Mouse (Mus musculus): ENCODE results near the gene Zfp655.
"Not testable (repeated sequence)": the region's sequence is repeated elsewhere in the genome, so short reads cannot be mapped to it uniquely, and the experiment has no call there.

Zfp655 gene

GRCm38 (mm10) chr5:145222840-145223239 is 8.7 kb upstream of the Zfp655 start:
- DNase-seq (ENCODE audit: low read depth, low spot score) = no peak

- no peak for DNase-seq (ENCODE audit: low read depth, low spot score)
Observed at GRCm38 (mm10) chr5:145223395-145223794, 8.1 kb upstream of the Zfp655 start.

GRCm38 (mm10) chr5:145226453-145226852 is 5.1 kb upstream of the Zfp655 start:
- no peak for DNase-seq (ENCODE audit: low read depth, low spot score)

- not testable (repeated sequence) for DNase-seq (ENCODE audit: low read depth, low spot score)
Observed at GRCm38 (mm10) chr5:145229283-145229682, 2.2 kb upstream of the Zfp655 start.

DNA sequence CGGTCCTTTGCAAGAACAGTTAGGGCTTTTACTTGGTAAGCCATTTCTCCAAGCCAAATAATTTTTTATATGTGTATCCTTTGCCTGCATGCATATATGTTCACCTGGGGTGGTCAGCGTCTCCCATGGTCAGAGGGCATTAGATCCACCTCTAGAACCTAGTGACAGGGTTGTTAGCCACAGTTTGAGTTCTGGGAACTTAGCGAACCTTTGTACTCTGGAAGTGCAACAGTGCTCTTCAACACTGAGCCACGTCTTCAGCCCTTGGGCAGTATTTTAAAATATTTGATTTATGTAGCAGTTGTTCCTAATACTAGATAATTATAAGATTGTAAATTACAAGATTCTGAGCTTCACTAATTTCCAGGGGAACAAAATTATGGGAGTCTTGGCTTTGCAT is 874 bp upstream of the Zfp655 start:
- DNase-seq (ENCODE audit: low read depth, low spot score) = no peak

DNA sequence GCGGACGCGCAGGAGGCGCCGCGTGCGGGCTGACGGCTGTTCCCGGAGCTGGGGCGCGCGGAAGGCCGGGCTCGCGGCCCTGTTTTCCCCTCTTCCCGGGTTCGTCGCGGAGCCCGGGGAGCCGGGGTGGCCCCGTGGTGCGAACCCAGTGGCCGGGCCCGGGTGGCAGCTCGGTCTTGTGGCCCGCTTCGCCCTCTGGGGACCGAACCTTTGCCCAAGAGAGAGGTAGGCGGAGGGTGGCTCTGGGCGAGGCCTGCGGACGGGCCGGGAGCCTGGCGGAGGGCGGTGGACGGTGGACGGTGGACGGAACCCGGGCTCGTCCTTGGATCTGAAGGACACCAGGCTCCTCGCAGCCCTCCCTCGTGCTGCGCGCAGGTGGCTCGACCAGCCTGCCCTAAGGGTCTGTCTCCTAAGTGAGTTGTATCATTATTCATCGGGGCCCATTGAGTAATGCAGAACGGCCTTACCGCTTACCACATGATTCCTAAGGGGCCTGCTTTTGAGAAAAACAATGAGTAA is 437 bp downstream of the Zfp655 start:
- no peak for DNase-seq (ENCODE audit: low read depth, low spot score)

DNA sequence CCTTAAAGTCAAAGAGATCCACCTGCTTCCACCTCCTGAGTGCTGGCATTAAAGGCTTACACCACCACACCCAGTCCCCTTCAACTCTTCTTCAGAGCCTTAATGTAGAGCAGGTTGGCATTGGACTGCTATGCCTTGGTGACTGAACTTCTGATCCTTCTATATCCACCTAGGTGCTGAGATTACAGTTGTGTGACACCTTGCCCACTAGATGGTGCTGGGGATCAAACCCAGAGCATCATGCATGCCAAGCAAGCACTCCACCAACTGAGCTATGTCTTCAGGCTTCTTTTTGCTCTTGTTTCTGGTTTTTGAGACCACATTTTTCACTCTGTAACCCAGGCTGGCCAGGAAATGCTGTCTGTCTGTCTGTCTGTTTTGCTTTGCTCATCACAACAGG is 3.1 kb downstream of the Zfp655 start:
- DNase-seq (ENCODE audit: low read depth, low spot score) = peak; percentile 71

DNA sequence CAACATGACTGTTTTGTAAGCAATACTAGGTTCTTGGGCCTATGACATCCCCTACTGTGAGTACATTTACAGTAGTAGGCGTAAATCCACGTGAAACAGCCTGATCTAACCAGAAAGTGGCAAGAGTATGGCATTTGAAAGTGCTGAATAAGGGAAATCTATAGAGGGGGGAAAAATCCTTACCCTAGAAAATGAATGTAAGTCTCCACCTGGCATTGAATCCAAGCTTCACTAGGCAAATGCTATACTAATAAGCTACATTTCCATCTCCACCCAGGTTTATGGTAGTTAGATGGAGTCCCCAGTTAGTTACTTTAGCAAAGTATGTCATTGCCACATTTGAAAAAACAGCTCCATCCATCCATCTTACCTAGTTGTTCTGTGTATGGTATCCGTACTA is 18.0 kb downstream of the Zfp655 start:
- DNase-seq (ENCODE audit: low read depth, low spot score) = no peak

DNA sequence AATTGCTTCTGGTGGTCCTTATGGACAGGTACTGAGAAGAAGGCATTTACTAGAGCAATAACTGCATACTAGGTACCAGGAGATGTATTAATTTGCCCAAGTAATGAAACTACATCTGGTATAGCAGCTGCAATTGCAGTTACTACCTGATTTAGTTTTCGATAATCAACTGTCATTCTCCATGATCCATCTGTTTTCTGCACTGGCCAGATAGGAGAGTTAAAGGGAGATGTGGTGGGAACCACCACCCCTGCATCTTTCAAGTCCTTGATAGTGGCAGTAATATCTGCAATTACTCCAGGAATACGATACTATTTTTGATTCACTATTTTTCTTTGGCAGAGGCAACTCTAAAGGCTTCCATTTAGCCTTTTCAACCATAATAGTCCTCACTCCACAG is 42.1 kb downstream of the Zfp655 start:
- DNase-seq (ENCODE audit: low read depth, low spot score) = not testable (repeated sequence)

- DNase-seq (ENCODE audit: low read depth, low spot score) = no peak
Observed at GRCm38 (mm10) chr5:145279948-145280347, 48.4 kb downstream of the Zfp655 start.

DNA sequence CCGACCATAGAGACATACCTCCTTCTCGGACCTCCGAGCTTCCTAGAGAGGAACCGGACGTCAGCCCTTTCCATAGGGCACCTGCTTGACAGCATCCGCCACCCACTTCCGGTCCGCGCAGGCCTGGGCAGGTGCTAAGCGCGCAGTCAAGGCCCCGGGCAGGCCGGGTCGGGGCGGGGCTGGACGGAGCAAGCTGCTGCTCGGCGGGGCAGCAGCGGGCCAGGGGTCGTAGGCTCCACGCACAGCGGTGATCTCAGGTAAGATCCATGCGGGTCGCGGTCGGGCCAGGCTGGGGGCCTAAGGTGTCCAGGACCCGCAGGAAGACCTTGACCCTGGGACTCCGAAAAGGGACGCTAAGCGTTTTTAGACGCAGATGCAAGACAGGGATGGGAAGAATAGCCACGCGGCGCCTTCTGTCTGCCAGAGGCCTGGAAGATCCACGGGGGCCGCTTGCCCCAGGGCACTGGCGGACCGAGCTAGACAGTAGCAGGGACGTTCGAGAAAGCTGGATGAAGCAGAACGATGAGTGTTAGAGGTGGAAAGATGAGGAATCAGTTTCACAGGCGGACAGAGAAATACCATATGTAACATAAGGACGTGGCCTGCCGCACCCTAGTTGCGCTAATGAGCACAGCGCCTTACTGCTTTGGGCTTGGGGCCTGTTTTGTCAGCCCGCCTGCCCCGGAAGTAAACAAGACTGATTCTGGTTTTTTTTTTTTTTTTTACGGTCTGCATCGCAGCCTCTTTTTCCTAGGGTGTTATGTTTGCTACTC is 49.0 kb downstream of the Zfp655 start, which contains the start of gene Zscan25:
Zscan25 (plus strand) TSS at position 130 of the 773 bp plus-strand sequence.
- peak; percentile 93 for DNase-seq (ENCODE audit: low read depth, low spot score)

- DNase-seq (ENCODE audit: low read depth, low spot score) = no peak
Observed at GRCm38 (mm10) chr5:145288382-145288781, 56.9 kb downstream of the Zfp655 start.

DNA sequence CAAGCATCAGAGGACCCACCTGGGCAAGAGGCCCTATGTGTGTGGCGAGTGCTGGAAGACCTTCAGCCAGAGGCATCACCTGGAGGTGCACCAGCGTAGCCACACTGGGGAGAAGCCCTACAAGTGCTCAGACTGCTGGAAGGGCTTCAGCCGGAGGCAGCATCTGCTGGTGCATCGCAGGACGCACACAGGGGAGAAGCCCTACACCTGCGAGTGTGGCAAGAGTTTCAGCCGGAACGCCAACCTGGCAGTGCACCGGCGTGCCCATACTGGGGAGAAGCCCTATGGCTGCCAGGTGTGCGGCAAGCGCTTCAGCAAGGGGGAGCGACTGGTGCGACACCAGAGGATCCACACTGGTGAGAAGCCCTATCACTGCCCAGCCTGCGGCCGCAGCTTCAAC is 59.2 kb downstream of the Zfp655 start:
- DNase-seq (ENCODE audit: low read depth, low spot score) = no peak

DNA sequence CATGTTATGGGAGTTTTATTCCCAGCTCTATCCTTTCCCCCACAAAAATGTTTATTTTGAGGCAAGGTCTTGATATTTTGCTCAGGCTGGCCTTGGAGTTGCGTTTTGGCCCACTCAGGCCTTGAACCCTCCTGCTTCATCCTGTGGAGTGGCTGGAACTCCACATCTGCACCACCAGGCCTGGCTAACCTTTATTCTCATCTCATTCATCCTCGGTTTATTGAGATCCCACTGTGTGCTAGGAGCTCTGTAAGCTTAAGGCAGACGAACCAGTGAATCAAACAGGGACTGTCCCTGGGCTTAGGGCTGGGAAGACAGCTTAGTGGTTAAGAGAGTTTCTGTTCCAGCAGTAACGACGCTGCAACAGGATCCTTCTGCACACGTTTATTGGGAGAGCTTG is 60.9 kb downstream of the Zfp655 start:
- no peak for DNase-seq (ENCODE audit: low read depth, low spot score)
